Mouse (Mus musculus) lung, postnatal 0 days (tissue): ENCODE measurements around the gene 5730522E02Rik.

Experiments used
- CTCF ChIP-seq: IDR thresholded peaks from 2 replicates; pipeline ENCODE4 v1.5.1; 2016; ENCODE audit warnings: antibody characterized with exemption, mild to moderate bottlenecking
- EP300 ChIP-seq: IDR thresholded peaks from 2 replicates; pipeline ENCODE4 v1.6.1; 2016; ENCODE audit warnings: antibody characterized with exemption, mild to moderate bottlenecking, control low read depth

DNA sequence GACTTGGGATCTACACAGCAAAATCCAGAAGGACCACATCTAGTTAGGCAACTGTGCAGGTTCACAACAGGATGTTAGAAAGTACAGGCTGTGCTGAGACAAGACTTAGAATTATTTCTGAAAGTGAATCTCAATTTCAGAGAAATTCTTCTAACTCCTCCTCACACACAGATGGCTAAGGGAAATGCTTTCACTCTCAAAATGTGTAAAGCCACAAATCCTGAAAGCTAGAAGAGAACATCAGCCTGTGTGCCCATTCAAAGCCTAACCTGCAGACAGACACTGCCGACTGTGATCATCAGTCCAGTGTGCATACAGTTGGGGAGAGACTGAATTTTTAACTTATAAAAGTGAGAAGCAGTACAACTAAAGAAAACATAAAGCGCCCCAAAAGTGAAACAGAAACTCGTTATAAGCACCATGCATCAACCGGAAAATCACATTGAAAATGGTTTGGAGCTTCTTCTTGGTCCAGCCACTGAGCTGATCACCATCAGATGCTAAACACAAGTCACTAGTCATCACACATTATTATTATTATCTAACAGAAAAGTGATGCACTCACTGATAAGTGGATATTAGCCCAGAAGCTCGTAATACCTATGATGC is 45.8 kb downstream of the 5730522E02Rik start:
- no peak for TF ChIP-seq CTCF
- TF ChIP-seq EP300 = no peak
